Mouse (Mus musculus): ENCODE results near the gene Pigg.

The Pigg gene

GRCm38 (mm10) chr5:108357862-108358261 is 45.5 kb downstream of the Pigg start:
- no peak for DNase-seq (ENCODE audit: low read depth)

- no peak for DNase-seq (ENCODE audit: low read depth)
Measured at GRCm38 (mm10) chr5:108359491-108359890, 47.1 kb downstream of the Pigg start.

GRCm38 (mm10) chr5:108360211-108360610 is 47.8 kb downstream of the Pigg start:
- DNase-seq (ENCODE audit: low read depth) = no peak

DNA sequence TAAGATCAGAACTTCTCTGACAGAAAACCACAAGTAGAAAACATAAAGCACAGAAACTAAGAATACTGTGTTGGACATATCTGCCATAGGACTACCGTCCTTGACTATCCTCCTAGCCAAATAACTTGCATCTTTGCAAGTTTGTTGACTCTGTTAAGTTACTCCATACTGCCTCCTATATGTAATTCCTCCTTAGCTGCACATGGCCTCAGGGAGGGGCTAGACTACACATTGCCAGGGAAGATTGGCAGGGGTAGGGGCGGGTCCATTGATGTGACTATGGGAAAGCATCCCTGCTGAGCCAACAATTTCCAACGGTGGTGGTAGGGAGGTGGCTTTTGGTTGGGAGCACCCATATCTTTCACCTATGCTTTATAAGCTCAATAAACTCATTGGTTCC is 49.9 kb downstream of the Pigg start:
- no peak for DNase-seq (ENCODE audit: low read depth)

DNA sequence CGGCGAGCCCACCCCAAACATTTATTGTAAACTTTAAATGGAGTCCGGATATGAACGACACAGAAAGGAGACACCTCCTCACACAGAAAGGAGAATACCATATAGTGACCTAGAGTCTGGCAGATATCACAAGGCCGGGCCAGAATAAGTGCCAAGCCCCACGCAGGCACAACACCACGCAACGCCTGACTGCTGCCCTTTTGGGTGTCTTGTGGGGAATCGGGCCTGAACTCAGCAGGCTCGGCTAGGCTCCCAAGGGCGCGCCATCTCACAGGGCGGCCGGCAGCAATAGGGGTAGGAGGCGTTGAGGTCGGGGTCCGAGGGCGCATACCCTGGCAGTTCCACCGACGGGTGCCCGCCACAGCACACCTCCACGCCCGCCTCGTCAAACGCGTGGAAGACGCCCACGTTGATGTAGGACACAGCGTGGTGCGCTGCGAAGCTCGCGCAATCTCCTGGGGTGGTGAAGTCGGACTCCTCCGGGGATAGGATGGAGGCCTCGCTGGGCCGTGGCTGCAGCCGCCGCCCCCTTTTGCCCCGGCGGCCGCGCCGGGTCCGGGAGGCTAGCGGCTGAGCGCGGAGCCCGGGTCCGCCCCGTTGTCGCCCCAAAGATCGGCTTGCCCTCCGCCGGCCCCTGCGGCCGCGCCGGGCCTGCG is 54.0 kb downstream of the Pigg start:
- DNase-seq (ENCODE audit: low read depth) = no peak

DNA sequence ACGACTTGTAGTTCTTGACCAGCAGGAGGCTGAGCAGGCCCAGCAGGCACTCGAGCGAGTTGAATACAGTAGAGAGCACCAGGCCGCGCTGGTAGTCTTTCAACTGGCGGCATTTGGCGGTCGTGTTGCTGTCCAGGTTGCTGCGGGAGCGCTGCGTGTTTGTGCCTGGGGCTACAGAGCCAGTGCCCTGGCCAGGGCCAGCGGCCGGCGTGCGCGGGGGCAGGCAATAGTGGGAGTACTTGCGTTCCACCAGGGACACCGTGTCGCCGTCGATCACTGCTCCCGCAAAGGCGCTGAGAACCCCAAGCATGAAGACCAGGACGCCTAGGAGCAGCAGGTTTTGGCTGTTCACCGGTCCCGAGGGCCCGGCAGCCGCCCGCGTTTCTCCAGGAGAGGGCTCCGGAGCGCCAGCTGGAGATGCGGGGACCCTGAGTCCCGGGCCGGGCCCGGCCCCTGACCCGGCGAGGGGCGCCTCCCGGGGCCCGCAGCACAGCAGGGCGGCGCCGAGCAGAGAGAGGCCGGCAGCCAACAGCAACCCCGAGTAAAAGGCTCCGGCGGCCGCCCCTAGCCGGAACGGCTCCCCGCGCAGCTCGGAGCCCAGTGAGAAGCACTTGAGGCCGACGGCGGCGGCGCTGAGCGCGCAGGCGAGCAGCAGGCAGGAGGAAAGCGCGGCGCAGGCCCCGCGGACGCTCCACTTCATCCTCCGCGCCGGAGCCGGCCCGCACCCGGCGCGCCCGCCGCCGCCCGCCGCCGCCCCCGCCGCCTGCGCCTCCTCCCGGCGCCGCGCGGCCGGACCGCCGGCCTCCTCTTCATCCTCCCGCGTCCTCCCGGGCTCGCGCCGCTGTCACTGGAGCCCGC is 54.8 kb downstream of the Pigg start:
- DNase-seq (ENCODE audit: low read depth) = no peak

DNA sequence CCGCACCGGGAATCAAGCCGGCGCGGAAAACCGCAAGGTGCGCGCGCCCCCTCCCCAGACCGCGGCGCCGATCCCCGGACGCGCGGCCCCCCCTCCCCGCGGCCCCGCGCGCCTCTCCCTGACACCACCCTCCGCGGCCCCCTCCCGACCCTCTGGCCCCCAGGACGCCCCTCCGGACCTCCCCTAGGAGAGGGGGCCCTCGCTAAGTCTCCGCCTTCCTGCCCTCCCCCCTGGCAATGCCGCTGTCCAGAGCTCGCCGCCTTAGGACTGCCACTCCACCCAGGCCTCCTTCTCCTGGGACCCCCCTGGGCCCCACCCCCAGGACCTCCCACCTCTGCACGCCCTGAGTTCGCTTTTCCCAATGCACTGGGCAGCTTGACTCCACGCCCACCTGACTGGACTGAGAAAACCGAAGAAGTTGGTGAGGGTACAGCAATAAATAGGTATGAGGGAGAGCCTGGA is 55.5 kb downstream of the Pigg start, which contains the start of gene Gm42517:
TSS of gene Gm42517 (minus strand) at position 52 of the 462 bp plus-strand sequence.
- DNase-seq (ENCODE audit: low read depth) = no peak

DNA sequence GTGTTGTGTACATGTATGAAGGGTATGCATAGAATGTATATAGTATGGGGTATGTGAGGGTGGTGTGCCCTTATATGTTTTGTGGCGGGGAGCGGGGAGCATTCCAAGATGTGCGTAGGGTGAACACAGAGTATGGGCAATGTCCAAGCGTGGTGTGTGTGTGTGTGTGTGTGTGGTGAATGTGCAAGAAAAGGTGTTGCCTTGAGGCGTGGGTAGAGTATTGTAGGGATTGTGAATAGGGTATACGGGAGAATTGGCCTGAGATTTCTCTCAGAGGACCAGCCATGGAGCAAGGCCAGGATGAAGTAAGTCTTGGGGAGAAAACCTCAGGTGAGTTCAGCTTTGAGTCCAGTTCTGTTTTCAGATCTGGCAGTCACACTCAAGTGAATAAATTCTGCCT is 56.0 kb downstream of the Pigg start:
- DNase-seq (ENCODE audit: low read depth) = no peak

- no peak for DNase-seq (ENCODE audit: low read depth)
Measured at GRCm38 (mm10) chr5:108368851-108369621, 56.6 kb downstream of the Pigg start.

DNA sequence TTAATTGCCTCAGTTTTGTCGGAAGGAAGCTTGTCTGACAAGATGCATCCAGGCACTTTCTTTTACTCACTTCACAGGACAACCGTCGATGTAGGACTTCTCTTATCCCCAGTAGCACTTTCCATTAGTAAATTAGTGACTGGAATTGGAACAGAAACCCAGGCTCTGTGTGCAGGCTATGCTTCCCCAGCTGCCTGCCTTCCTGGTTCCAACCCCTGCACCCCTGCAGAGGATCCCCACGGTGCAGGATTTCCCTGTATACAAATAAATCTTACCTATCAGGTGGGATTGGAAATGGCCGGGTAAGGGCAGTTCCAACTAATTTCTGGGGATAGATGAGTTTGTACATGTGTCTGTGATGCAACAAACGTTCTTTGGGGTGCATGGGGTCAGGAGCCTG is 57.6 kb downstream of the Pigg start:
- DNase-seq (ENCODE audit: low read depth) = no peak

DNA sequence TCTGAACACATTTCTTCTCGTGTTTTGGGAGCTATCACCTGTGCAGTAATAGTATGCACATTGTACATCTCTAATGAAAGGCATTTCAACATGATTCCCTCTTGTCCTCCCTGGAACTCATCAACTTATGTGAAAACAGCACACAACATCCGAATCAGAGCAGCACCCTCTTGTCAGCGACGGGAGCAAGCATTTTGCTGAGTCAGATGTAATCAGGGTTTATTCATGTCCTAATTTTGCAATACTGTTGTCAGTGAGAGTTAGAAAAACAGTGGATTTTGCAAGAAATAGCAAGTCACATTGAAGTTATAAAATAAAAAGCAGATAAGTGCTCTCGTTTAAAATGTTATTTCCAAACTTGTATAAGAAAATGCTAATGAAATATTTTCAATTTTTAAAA is 61.7 kb downstream of the Pigg start:
- no peak for DNase-seq (ENCODE audit: low read depth)

GRCm38 (mm10) chr5:108376059-108376458 is 63.6 kb downstream of the Pigg start:
- DNase-seq (ENCODE audit: low read depth) = no peak

GRCm38 (mm10) chr5:108378346-108378745 is 65.9 kb downstream of the Pigg start:
- DNase-seq (ENCODE audit: low read depth) = no peak

DNA sequence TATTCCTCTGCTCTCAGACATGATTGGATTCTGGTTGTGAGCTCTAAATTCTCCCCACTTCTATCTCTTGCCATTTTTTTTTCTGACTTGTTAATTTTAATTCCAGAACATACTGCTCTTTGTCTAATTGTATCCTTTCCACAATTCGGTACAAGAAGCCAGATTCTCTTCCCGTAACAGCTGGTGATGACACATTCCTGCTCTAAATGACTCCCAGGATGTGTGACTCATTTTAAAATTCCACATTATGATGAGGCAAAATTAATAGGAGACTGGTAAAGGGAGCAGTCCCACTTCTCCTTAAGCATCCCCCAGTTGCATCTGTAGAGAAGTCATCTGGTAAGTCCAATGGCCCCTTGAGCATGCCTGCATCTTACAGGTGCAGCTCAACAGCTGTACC is 73.2 kb downstream of the Pigg start:
- DNase-seq (ENCODE audit: low read depth) = no peak

DNA sequence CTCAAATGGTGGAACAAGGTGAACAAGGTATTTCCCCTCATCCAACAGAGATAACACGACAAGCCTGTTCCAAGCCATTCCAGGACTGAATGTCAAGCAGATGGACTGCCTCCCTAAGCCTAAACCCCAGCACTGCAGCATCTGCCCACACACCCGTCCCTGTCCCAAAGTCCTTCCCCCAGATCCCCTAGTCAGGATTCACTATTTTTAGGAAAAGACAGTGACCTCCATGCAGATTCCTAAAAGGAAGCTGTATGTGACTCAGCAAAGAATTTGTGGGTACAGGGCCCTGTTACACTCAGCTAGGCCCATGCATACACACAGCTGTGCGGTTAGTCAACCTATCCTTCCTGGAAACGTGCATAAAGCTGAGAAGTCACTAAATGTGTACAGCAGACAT is 74.0 kb downstream of the Pigg start:
- no peak for DNase-seq (ENCODE audit: low read depth)

- no peak for DNase-seq (ENCODE audit: low read depth)
Measured at GRCm38 (mm10) chr5:108388201-108388600, 75.8 kb downstream of the Pigg start, which contains the start of gene Pde6b. Pde6b (plus strand) TSS chr5:108388391.

GRCm38 (mm10) chr5:108389744-108390143 is 77.3 kb downstream of the Pigg start:
- no peak for DNase-seq (ENCODE audit: low read depth)

Measured in c-Kit-positive CD71-negative TER-119-negative erythroid progenitor cells, embryonic 14.5 days (primary cell).